Mouse (Mus musculus) hindbrain, embryonic 11.5 days (tissue): Measurements from ENCODE around the gene Serpinb6b. TPM values are rescaled to one million over a fixed set of nuclear protein-coding genes. Genes with fewer than 3 reads are reported as not detected.

Experiments
- polyA plus RNA-seq: library from polyadenylated mRNA; unstranded; fragments of >200 nt; fragmentation: Nextera tagmentation; extraction: Ambion mirVana; gene quantifications from 2 replicates; pipeline ENCODE4 v1.2.1, GENCODE M21; 2014

Gene Serpinb6b
- polyA plus RNA-seq, 1 experiment from 2014 or later: 0.76 TPM

Other genes with a start within 250 kb of the Serpinb6b start
- gene Mylk4, start 181.3 kb upstream of the Serpinb6b start, polyA plus RNA-seq: 0.40 and 0.53 TPM in 2 replicates
- 14.4 and 18.0 TPM in 2 replicates for gene Wrnip1, start 163.2 kb upstream of the Serpinb6b start, polyA plus RNA-seq
- gene D930007J09Rik, start 162.4 kb upstream of the Serpinb6b start, polyA plus RNA-seq: not detected in 2 replicates
- 0.27 TPM in 1 of 2 replicates, not detected in the other for gene Serpinb1a, start 114.0 kb upstream of the Serpinb6b start, polyA plus RNA-seq
- not detected in 2 replicates for gene Serpinb1c, start 67.0 kb upstream of the Serpinb6b start, polyA plus RNA-seq
- 1.1 and 2.2 TPM in 2 replicates for gene Serpinb9, start 38.0 kb downstream of the Serpinb6b start, polyA plus RNA-seq
- 0.08 and 0.14 TPM in 2 replicates for gene Serpinb9b, start 62.2 kb downstream of the Serpinb6b start, polyA plus RNA-seq
- gene Serpinb1b, start 113.4 kb downstream of the Serpinb6b start, polyA plus RNA-seq: 4.1 and 6.2 TPM in 2 replicates
- gene Serpinb9c, start 194.5 kb downstream of the Serpinb6b start, polyA plus RNA-seq: not detected in 2 replicates
- gene Serpinb9d, start 227.8 kb downstream of the Serpinb6b start, polyA plus RNA-seq: 0.14 TPM in 1 of 2 replicates, not detected in the other